Mouse (Mus musculus) gastrocnemius, postnatal 10 days (tissue): ENCODE measurements around the gene Trem3. TPM values are rescaled to one million over a fixed set of nuclear protein-coding genes. Genes with fewer than 3 reads are reported as not detected.

Experiments
- DNase-seq: peaks from one replicate; pipeline ENCODE4 v3.0.0; 2021; ENCODE audit warnings: mixed read lengths
- total RNA-seq, 2 experiments: library from RNA; stranded (reverse); gene quantifications; 2 replicates each; pipeline ENCODE4 v1.2.3; 2021

The Trem3 gene
- total RNA-seq, 2 experiments from 2014 or later, result 0.27 TPM; not detected in 1

DNA sequence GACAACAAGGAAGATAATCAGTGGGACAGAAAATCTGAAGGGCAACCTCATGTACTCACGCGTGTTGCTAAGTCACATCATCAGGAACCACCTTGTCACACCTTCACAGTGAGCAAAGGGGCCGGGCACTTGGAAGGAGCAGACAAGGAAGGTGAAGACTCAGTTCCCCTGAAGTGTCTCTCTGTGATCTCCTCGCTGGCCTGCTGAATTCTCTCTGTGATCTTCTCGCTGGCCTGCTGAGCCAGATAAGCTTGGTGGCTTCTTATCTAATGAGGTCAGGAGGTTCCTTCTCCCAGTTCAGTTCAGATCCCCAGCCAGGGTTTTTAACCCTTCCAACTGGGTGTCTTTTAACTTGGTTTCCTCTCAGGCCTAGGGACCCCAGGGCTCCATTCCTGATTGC lies 24.6 kb downstream of the Trem3 start:
- DNase-seq, result no peak

- no peak for DNase-seq
These were observed 25.0 kb downstream of the Trem3 start for GRCm38 (mm10) chr17:48272598-48272997.

GRCm38 (mm10) chr17:48274098-48274497 lies 26.5 kb downstream of the Trem3 start:
- no peak for DNase-seq

DNA sequence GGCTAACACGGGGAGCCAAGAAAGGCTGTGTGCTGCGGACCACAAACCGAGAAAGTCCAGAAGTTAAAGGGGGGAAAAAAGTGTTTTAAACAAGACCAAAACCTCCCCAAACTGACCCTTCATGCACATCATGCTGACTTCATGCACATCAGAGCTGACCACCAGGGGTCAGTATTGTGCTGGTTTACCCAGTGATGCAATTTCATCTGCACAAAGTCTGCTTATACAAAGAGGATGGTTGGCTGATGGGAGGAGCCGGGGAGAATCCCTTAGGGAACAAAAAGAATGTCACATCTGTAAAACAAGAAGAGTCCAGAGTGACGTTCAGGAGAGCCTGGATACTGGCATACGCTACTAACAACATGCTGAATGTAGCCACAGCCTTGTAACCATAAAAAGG lies 27.3 kb downstream of the Trem3 start:
- peak; percentile 82 for DNase-seq

DNA sequence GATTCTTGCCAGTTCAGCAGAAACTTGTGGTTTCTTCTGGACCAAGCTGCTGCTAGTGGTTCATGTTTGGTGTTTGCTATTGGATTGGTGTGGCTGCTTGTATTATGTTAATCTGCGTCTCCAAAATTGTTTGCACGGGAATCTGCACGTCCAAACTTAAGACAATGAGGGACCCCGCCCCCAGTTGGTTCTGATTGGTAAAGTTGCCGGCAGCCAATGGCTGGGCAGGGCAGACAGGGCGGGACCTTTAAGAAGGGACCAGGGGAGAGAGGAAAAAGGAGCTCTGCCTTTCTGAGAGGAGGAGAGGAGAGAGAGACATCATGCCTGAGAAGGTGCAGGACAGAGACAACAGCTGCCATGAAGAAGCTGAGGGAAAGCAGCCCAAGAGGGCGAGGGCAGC lies 28.2 kb downstream of the Trem3 start:
- no peak for DNase-seq

DNA sequence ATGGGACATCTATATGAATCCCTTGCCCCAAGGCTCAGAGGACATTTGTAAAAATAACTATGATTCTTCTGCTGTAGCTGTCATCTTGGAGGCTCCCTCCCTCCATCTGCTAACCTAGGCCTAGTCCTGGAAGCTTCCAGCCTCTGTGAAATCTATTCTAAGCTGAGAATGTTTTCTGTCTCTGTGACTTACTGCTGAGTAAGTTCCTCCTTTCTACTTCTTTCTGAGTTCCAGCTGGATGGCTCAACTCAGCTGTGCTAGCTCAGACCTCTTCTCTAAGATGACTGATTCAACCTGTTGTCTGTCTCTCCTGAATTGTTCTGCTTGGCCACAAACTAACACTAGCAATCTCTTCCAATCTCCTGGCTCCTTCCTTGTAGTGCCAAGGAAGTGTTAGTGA lies 30.8 kb downstream of the Trem3 start:
- no peak for DNase-seq

DNA sequence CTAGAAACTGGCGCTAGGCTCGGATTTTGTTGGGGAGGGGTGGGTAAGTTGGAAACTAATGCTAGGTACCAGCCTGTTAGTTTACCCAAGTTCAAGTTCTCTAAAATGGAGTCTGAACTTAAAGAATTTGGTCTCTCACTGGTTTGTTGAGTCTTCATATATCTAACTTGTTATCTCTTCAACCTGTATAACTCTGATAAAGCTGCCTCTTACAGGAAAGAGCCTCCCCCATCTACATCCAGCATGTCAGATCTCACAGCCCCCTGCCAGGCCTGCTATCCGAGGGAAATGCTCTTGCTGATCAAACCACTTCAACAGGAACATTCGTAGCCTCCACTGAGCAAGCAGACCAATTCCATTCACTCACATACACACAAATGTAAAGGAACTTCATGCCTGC lies 31.4 kb downstream of the Trem3 start:
- no peak for DNase-seq

- no peak for DNase-seq
These were observed 33.6 kb downstream of the Trem3 start for GRCm38 (mm10) chr17:48280943-48281738.

- no peak for DNase-seq
These were observed 34.1 kb downstream of the Trem3 start for GRCm38 (mm10) chr17:48281739-48282085.

- no peak for DNase-seq
These were observed 39.2 kb downstream of the Trem3 start for GRCm38 (mm10) chr17:48286765-48287164.

- DNase-seq, result no peak
These were observed 39.7 kb downstream of the Trem3 start for GRCm38 (mm10) chr17:48287276-48287675.

DNA sequence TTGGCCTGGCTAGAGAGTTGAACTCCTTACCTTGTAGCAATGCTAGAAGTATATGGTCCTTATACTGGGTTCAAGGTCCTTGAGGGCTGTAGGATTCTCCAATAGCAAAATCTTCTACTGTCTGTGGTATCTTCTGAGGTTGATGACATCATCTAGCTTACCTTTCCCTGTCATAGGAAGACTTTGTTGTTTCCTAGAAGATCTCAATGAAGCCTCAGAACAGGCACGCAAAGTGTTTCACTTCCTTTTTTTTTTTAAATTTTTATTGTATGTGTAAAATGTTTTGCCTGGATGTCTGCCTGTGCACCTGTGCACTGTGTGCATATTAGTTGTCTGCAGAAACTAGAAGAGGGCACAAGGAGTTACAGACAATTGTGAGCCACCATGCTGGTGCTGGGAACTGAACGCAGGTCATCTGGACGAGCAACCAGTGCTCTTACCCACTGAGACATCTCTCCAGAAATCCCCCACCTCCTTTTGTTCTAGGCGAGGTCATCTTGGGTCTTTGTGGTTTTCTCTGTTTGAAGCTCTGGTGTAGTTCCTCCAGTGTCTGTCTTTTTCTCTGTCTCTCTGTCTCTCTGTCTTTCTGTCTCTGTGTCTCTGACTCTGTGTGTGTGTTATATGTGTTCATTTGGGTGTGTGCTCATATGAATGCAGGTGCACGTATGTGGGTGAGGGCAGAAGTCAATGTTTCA lies 46.1 kb downstream of the Trem3 start:
- no peak for DNase-seq

- no peak for DNase-seq
These were observed 51.6 kb downstream of the Trem3 start, which contains the start of gene Treml2 for GRCm38 (mm10) chr17:48299203-48299602. Gene Treml2 (plus strand): TSS chr17:48299498.

DNA sequence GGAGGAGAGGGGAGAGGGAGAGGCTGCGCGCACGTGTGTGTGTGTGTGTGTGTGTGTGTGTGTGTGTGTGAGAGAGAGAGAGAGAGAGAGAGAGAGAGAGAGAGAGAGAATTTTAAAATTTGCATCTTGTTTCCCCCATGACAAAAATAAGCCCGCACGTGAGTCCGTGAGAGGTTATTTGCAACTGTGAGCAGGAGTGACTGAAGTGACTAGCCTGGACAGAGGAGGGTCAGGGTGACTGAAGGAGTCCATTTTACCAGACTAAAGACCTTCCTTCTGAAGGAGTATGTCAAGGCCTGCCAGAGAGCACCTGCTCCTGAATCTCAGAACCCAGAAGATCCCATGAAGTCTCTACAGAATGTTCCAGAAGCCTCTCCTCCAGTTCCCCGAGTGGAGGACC lies 52.2 kb downstream of the Trem3 start:
- no peak for DNase-seq

DNA sequence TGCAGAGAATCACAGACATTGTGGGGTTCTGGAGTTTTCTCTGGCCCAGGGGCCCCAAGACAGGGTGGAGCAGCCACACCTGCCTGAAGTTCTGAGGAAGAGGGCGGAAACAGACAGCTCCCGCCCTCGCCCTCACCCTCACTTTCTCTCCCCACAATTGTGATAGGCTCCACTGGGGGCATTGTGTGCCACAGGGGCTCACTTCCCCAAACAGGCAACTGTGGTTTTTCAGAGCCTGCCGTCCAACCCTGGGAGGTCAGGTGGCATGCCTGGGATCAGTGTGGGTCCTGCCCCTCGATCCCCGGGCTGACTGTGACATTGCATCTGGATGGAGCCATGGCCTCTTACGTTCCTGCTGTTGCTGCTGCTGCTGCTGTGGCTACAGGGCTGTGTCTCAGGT lies 52.6 kb downstream of the Trem3 start:
- no peak for DNase-seq

DNA sequence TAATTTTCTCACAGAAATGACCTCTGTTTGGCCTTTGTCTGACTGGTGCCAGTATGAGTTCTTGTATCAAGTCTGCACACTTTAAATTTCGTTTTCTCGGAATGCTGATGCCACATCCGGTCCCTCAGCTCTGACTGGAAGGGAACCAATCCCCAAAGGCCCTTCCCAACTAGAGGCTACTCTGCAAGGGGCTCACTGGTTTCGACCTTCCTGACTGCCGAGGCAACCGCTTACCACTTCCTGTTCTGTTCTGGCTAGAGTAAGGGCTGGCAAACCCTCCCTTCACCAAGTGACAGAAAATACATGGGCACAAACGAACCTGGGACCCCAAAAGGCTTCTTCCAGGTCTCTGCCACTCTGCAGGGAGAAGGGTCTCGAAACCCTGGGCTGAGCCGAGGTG lies 53.3 kb downstream of the Trem3 start:
- no peak for DNase-seq

GRCm38 (mm10) chr17:48301792-48302191 lies 54.2 kb downstream of the Trem3 start:
- no peak for DNase-seq

Other genes with a start within 250 kb of the Trem3 start
- gene 1700122O11Rik, start 209.5 kb upstream of the Trem3 start, total RNA-seq, result not detected
- gene 1700067P10Rik, start 158.5 kb upstream of the Trem3 start, total RNA-seq, result not detected
- gene 9830107B12Rik, start 101.5 kb upstream of the Trem3 start, total RNA-seq, result not detected
- gene A530064D06Rik, start 80.5 kb upstream of the Trem3 start, total RNA-seq, result under 1 TPM in 1 of 2 experiments, not detected in 1; 0.23 TPM
- under 1 TPM in 1 of 2 experiments, not detected in 1; 0.11 TPM for gene Trem1, start 15.0 kb upstream of the Trem3 start, total RNA-seq
- under 1 TPM in 1 of 2 experiments, not detected in 1; 0.36 TPM for gene Treml4, start 16.5 kb downstream of the Trem3 start, total RNA-seq
- under 1 TPM in 1 of 2 experiments, not detected in 1; 0.18 TPM for gene Treml2, start 51.7 kb downstream of the Trem3 start, total RNA-seq
- gene B430306N03Rik, start 68.4 kb downstream of the Trem3 start, total RNA-seq, result under 1 TPM; 0.05 to 0.34 TPM
- 1 to 10 TPM; 1.4 to 1.8 TPM for gene Trem2, start 98.6 kb downstream of the Trem3 start, total RNA-seq
- not detected for gene Treml1, start 112.1 kb downstream of the Trem3 start, total RNA-seq
- 10 to 100 TPM; 11.3 to 19.2 TPM for gene Nfya, start 162.1 kb downstream of the Trem3 start, total RNA-seq
- gene Oard1, start 162.2 kb downstream of the Trem3 start, total RNA-seq, result 10 to 100 TPM in 1 of 2 experiments, 1 to 10 TPM in 1; 9.8 to 11.4 TPM
- gene Apobec2, start 185.2 kb downstream of the Trem3 start, total RNA-seq, result 100 to 1,000 TPM; 515 to 520 TPM
- under 1 TPM in 1 of 2 experiments, not detected in 1; 0.93 TPM for gene Tspo2, start 203.7 kb downstream of the Trem3 start, total RNA-seq
- gene Unc5cl, start 207.1 kb downstream of the Trem3 start, total RNA-seq, result not detected